Mouse (Mus musculus) kidney, postnatal 4 days (tissue): Measurements from ENCODE around the gene Abraxas2.

Source experiments
- DNase-seq, 2 experiments: peaks; one replicate each; pipeline ENCODE4 v3.0.0; 2021; ENCODE audit warnings: mixed read lengths in 2 of 2

Gene Abraxas2

DNA sequence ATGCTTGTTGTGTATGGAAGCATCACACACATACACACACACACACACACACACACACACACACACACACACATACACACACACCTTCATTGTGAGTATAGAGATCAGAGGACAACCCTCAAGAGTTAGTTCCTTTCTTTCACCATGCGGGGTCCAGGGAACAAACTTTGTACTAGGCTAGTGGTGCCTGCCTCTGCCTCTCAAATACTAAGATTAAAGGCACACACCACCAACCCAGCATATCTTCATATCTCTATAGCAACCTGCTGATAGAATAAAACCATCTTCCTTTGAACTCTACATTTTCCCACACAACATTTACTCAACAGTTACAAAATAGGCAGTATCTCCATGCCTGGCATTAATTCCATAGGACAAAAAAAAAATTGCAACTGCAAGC lies 2.9 kb upstream of the Abraxas2 start:
- DNase-seq = no peak

GRCm38 (mm10) chr7:132858043-132858608 lies 899 bp upstream of the Abraxas2 start:
- no peak for DNase-seq

DNA sequence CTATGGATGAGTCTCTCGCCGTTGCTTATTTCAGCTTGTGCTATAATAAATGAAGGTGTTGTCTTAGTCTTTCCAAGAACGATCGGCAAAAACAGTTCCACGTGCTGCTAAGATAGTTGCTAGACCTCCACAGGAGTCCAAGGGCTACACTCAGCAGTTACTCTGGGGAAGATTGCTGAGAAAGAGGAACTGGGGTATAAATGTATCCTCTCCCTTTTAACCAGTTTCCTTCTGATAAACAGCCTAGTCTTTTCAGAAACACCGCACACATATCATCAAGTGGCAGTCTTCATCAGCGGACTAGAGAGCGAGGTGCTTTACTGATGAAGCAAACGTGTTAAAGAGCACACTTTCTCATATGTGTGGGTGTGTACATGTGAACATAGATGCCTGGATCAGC lies 7.3 kb downstream of the Abraxas2 start:
- DNase-seq = no peak

- DNase-seq = no peak
These were observed 14.0 kb downstream of the Abraxas2 start for GRCm38 (mm10) chr7:132873043-132873442.

DNA sequence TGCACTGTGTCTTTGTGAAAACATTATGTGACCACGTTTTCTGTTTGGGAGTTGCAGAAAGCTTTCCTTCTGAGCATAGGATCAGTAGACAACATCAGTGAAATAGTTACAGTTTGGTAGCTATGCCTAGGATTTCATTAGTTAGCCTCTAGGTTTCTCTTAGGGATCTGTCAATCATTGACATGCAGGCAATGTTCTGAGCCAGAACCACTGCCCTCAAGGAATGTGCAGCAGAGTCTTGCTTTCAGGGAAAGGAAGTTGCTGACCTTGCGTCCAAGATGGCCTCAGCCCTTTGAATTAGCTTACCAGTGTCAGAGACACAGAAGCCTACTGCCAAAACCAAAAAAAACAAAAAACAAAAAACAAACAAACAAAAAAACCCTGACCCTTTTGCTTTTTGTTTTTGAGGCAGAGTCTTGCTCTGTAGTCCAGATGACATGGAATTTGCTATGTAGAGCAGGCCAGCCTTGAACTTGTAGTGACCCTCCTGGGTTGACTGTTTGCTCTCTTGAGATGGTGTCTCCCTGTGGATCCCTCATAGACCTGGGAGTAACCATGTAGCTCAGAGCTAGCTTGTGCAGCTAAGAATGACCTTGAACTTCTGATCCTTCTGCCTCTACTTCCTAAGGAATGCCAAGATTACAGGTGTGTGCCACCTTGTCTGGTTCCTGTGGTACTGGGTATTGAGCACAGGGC lies 16.5 kb downstream of the Abraxas2 start:
- peak; percentile 28 to 57 for DNase-seq

DNA sequence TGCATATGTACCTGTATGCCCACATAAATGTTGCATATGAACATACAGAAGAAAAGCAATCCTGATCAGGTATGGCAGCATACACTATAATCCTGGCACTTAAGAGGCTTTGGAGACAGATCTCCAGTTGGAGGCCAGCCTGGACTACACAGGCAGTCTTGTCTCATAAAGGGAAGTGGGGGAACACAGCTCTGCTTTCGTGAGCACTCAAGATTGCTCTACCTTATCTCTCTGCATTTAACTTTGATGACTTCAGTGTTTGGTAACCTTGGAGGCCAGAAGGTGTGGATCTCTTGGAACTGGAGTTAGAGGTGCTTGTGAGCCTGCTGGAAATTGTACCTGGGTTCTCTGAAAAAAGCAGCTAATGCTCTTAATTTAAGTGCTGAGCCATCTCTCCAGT lies 21.3 kb downstream of the Abraxas2 start:
- no peak for DNase-seq

DNA sequence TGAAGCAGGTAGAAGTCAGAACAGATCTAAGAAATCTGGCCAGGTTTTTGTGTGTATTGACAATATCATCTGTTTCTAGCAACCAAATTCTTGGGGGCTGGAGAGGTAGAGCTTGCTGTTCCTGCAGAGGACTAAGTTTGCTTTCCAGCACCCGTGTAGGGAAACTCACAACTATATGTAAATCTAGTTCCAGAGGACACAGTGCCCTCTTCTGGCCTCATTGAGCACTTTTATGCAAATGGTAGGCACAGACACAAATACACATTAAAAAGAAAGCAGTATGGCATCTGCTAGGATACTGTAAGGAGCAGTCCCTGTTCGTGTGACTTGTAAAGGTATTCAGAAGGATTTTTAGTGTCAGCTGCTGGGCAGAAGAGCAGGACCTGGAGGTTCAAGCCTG lies 23.3 kb downstream of the Abraxas2 start:
- peak in 1 of 2 experiments; percentile 13 for DNase-seq

- DNase-seq = no peak
These were observed 25.0 kb downstream of the Abraxas2 start for GRCm38 (mm10) chr7:132884031-132884430.

DNA sequence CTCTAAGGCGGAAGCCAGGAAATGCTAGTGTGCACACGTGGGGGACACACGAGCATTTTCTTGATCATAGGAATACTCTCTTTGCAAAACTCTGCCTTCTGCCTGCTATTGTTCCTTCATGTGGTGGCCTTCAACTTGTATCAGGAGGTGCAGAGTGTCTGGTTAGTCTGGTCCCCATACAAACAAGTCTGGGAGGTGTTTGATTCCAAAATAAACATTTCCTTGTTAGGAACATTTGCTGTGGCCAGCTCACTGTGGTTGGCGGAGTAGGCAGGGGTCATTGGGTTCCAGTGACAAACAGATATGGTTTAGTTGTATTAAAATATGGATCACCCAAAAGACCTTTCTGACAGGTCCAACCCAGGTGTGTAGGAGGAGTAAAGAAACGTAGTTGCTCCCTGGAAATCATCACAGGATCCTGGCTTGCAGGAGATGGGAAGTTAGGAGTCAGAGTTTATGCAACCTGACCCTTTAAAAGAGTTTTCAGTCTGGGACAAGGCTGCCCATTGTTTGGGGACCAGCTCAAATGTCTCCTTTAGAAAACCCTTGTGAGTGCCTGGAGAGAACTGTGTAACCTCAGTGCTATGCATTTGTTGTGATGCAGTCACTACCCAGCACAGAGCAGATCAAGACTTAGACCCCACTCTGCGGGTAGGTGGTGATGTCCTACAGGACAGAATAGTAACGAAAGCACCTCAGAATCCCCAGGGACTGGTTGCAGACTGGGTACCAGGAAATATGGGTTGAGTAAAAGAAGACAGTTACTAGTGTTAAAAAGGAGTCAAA lies 28.2 kb downstream of the Abraxas2 start:
- DNase-seq = no peak

DNA sequence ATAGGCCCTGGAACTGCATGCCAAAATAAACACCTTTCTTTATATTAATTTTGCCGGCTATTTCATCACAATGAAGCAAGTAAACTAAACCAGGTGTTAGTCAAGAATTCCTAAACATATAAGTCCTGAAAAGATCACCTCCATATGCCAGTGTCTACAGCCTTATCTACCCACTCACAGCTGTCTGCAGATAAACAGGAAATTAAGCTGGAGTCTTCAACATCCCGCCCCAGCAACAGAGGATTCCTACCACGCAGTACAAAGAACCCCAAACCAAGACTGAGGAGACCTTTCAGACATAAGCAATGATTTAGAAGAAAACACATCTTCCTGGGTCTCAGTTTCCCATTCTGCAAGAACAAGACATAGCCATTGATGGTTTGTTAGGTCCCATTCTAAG lies 29.0 kb downstream of the Abraxas2 start:
- DNase-seq = no peak

- no peak for DNase-seq
These were observed 29.7 kb downstream of the Abraxas2 start for GRCm38 (mm10) chr7:132888518-132889249.

DNA sequence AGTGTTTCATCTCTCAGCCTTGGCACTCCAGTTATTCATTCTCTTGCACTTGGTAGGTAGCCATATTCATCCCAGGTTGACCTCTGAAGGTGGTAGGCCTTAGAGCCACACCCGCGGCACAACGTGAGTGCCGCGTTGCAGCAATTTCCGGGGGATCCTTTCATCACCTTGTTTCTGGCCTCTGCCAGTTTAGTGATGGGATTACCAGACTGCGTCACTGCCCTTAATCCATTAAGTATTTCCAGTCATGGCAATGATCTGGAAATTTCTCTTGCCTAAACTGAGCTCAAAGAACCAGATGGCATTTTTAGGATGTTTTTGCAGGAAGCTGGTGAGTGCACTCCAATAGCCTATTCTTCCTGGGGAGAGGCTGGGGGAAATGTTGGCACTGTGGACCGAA lies 30.7 kb downstream of the Abraxas2 start:
- DNase-seq = no peak

DNA sequence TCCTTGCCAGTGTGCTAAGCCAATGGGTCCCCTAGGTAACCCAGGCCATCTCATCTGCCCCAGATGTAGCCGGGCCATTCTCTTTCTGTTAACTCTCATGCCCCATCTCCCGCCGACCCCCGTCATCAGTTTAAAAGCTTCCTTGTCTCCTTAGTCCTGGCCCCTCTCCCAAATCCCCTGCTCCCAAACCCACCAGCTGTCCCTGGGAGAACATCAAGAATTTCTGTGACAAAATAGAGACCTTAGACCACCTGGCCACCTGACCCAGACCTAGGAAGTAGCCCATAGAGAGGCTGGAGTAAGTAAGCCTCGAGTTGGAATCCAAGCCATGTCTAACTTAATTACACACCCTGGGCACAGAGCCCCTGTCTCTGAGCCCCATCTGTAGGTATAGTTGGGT lies 31.2 kb downstream of the Abraxas2 start:
- no peak for DNase-seq

GRCm38 (mm10) chr7:132891561-132892310 lies 32.7 kb downstream of the Abraxas2 start:
- DNase-seq = no peak

- DNase-seq = no peak
These were observed 33.3 kb downstream of the Abraxas2 start for GRCm38 (mm10) chr7:132892311-132892661.

DNA sequence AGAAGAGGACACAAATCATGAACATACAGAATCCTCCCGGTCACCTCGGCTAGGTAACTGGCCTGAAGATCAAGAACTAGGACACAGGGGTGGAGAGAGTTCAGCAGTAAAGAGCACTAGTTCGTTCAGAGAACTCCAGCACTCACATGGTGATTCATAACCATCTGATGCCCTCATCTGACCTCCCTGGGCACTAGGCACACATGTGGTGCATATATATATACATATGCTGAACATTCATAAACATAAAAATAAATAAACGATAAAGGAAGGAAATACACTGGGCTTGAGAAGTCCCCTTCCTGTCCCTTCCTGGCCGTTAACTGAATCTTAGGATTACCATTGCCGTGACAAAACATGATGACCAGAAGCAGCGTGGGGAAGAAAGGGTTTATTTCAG lies 33.8 kb downstream of the Abraxas2 start:
- no peak for DNase-seq

DNA sequence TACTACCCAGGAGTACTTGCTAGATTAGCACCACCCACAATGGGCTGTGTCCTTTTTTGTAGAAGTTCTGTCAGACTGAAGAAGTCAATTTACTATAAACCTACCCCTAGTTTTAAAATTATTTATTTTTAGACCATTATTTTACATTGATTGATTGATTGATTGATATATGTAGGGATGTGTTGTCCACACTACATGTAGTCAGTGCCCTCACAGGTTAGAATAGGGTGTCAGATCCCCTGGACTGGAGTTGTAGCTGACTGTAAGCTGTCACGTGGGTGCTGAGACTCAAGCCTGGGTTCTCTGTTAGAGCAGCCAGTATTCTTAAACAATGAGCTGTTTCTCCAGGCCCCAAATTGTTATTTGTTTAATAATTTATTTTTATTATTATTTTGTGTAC lies 34.3 kb downstream of the Abraxas2 start:
- no peak for DNase-seq

GRCm38 (mm10) chr7:132894841-132895555 lies 36.0 kb downstream of the Abraxas2 start:
- peak; percentile 13 to 44 for DNase-seq

DNA sequence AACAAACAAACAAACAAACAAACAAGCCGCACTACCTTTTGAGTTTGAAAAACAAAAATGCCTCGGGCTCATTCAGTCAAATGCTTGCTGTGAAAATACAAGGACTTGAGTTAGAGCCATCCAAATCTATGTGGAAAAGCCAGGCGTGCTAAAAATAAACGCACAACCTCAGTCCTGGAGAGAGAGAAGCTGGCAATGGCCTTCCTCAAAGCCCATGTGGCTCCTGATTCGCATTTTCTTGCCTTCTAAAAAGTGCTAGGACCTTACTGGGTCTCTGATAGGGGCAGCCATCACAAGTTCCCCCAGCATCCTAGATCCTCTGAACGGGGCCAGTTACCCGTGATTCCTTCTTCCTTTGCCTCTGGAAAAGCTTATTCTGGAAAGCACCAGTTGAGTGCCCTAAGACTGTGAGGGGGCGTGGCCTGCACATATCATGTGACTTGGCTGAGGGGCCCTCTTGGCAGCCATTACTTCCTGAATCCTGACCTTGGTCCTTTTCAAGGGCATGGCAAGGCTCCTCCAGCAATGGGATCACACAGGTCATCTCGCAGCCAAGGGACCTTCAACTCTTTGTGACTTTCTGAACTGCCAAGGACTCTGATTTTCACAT lies 37.3 kb downstream of the Abraxas2 start:
- peak; percentile 26 to 31 for DNase-seq

DNA sequence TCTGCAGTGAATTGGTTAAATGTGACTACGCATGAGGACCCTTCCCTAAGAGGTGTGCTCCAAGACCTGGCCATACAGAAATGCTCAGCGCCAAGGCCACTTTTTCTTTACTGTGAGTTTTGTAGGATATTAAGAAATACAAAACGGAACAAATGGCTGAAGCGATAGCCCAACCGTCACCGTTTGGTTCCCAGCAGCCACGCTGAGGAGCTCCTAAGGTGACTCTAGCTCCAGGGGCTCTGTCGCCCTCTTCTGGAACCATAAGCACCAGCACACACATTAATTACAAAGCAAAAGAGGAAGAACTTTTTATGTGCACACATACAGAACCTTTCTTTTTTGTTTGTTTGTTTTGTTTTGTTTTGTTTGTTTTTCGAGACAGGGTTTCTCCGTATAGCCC lies 38.2 kb downstream of the Abraxas2 start:
- no peak for DNase-seq

- DNase-seq = peak; percentile 25 to 33
These were observed 39.2 kb downstream of the Abraxas2 start for GRCm38 (mm10) chr7:132898234-132898633.
